23 mouse cellular contexts compared by ENCODE assay signal in genomic region chr14:88800493-88800892, GRCm38 (mm10).
DNase-seq lines count a peak whose midpoint lies in the region; ATAC-seq and TF ChIP-seq lines count a peak whose summit lies in the region.
"Had no signal": no experiment of that assay in that cellular context is flagged by ENCODE, and none has a peak within 500 bp of the region (broad histone marks: within the 10 kb centered on the region; RNA-seq: fewer than 3 reads in every experiment).

No protein-coding gene starts in this region.

- H3K27me3 ChIP-seq in forebrain, embryonic 15.5 days = no peaks in the 10 kb centered on the region
- no peaks in the 10 kb centered on the region for H3K27me3 ChIP-seq in forebrain, postnatal 0 days (ENCODE audit: insufficient read depth, low read length)
- H3K27me3 ChIP-seq: heart, embryonic 13.5 days had no signal

- DNase-seq in forebrain, postnatal 0 days = no peak
- peak; percentile 21 for DNase-seq in layer of hippocampus, adult 9-10 months (ENCODE audit: low spot score)
- no peak for DNase-seq in layer of hippocampus, adult 11-12 months (ENCODE audit: low spot score)
- DNase-seq in brain, embryonic 14.5 days (ENCODE audit: low read depth) = peak; percentile 65
- no peak for DNase-seq in urinary bladder, postnatal 14 days (ENCODE audit: low spot score)
- DNase-seq: adrenal gland, adult 2 months; adrenal gland, postnatal 14 days; cerebellum, adult 18-20 months; cerebellum, adult 9-10 months; cerebellum, postnatal 14 days; gastrocnemius, postnatal 10 days; gastrocnemius, postnatal 36 days; heart, adult 2 months; heart, postnatal 14 days; heart, postnatal 4 days had no signal

- H3K4me3 ChIP-seq in forebrain, embryonic 15.5 days = no peak overlapping the region
- H3K4me3 ChIP-seq in forebrain, postnatal 0 days (ENCODE audit: low read depth, low read length) = no peak overlapping the region
- H3K4me3 ChIP-seq: heart, adult 2 months; heart, embryonic 10.5 days; heart, embryonic 13.5 days had no signal

- no peak for TF ChIP-seq CTCF in forebrain, postnatal 0 days (IDR thresholded peaks at IDR 0.05; ENCODE audit: low read depth)
- TF ChIP-seq CTCF in brain, embryonic 14.5 days (IDR thresholded peaks at IDR 0.05; ENCODE audit: borderline replicate concordance, extremely low read depth, insufficient read depth, insufficient read length) = no peak

- no peak overlapping the region for H3K27ac ChIP-seq in forebrain, embryonic 15.5 days (replicated peaks)
- no peak overlapping the region for H3K27ac ChIP-seq in forebrain, postnatal 0 days (ENCODE audit: low read depth, low read length)
- H3K27ac ChIP-seq: heart, adult 2 months; heart, embryonic 10.5 days; heart, embryonic 13.5 days; hindbrain, embryonic 14.5 days; hindbrain, postnatal 0 days had no signal

- no peak overlapping the region for H3K9ac ChIP-seq in forebrain, embryonic 15.5 days (replicated peaks)
- no peak overlapping the region for H3K9ac ChIP-seq in forebrain, postnatal 0 days
- H3K9ac ChIP-seq: heart, embryonic 13.5 days; hindbrain, embryonic 14.5 days had no signal

- H3K4me2 ChIP-seq in forebrain, embryonic 15.5 days (replicated peaks) = no peak overlapping the region
- no peak overlapping the region for H3K4me2 ChIP-seq in forebrain, postnatal 0 days (ENCODE audit: low read depth)
- H3K4me2 ChIP-seq: heart, embryonic 13.5 days; hindbrain, embryonic 14.5 days had no signal

- no peaks in the 10 kb centered on the region for H3K9me3 ChIP-seq in forebrain, embryonic 15.5 days
- no peaks in the 10 kb centered on the region for H3K9me3 ChIP-seq in forebrain, postnatal 0 days (ENCODE audit: low read length)
- H3K9me3 ChIP-seq: heart, embryonic 10.5 days; heart, embryonic 13.5 days had no signal

- no peaks in the 10 kb centered on the region for H3K4me1 ChIP-seq in forebrain, embryonic 15.5 days
- no peaks in the 10 kb centered on the region for H3K4me1 ChIP-seq in forebrain, postnatal 0 days (ENCODE audit: insufficient read depth)
- H3K4me1 ChIP-seq: heart, embryonic 10.5 days; heart, embryonic 13.5 days had no signal

- no peaks in the 10 kb centered on the region for H3K36me3 ChIP-seq in forebrain, embryonic 15.5 days
- H3K36me3 ChIP-seq in forebrain, postnatal 0 days (ENCODE audit: insufficient read depth) = no peaks in the 10 kb centered on the region
- H3K36me3 ChIP-seq: heart, embryonic 10.5 days; heart, embryonic 13.5 days had no signal

- ATAC-seq in forebrain, embryonic 15.5 days (replicated peaks) = peak; percentile 63
- no peak for ATAC-seq in forebrain, postnatal 0 days
- ATAC-seq: CD4-positive, CD25-positive, alpha-beta regulatory T cell, adult 4 months; hindbrain, postnatal 0 days; inflammation-experienced regulatory T-cells, adult 6 months; intestine, embryonic 16.5 days had no signal

- TF ChIP-seq POLR2A in brain, embryonic 14.5 days (IDR thresholded peaks at IDR 0.05; ENCODE audit: borderline replicate concordance, extremely low read depth, insufficient read depth, insufficient read length, poor library complexity, severe bottlenecking) = no peak

Comparison
In these comparisons a context has a peak if more than half of its experiments do, and no peak if none do; other contexts are left out.
1. DNase-seq: peak in layer of hippocampus, adult 9-10 months (single experiment) and brain, embryonic 14.5 days (single experiment); none in forebrain, postnatal 0 days (single experiment), layer of hippocampus, adult 11-12 months (single experiment) and urinary bladder, postnatal 14 days (single experiment).